Mouse (Mus musculus) kidney, postnatal 0 days (tissue): ENCODE measurements around the gene Ift20. TPM values are rescaled to one million over a fixed set of nuclear protein-coding genes. Genes with fewer than 3 reads are reported as not detected.

Source experiments
- ATAC-seq: fragments of 200-750 bp; cut with Nextera tagmentation; replicated peaks from 2 replicates; pipeline ENCODE4 v1.8.0; 2017; ENCODE audit warnings: low read depth, moderate number of reproducible peaks, moderate TSS enrichment, moderate library complexity; ENCODE audit not compliant: low FRiP score
- DNase-seq: peaks from one replicate; pipeline ENCODE4 v3.0.0-alpha.2; 2016; ENCODE audit warnings: low spot score
- H3K27ac ChIP-seq: fragments of 300-500 bp; sonication (generic); 2 replicates; pipeline ENCODE4 v1.5.1; 2014; ENCODE audit warnings: mild to moderate bottlenecking
- H3K27me3 ChIP-seq: fragments of 300-500 bp; sonication (generic); 2 replicates; pipeline ENCODE4 v1.6.1; 2014; ENCODE audit warnings: low read length, mixed read lengths; ENCODE audit not compliant: insufficient read depth
- H3K36me3 ChIP-seq: fragments of 300-500 bp; sonication (generic); 2 replicates; pipeline ENCODE4 v1.6.1; 2014; ENCODE audit warnings: low read length, mixed read lengths; ENCODE audit not compliant: insufficient read depth
- H3K4me1 ChIP-seq: fragments of 300-500 bp; sonication (generic); replicated peaks from 2 replicates; pipeline ENCODE4 v1.6.1; 2014; ENCODE audit warnings: antibody characterized with exemption, low read length, mixed read lengths; ENCODE audit not compliant: insufficient read depth
- H3K4me2 ChIP-seq: fragments of 300-500 bp; sonication (generic); 2 replicates; pipeline ENCODE4 v1.6.1; 2014; ENCODE audit warnings: mild to moderate bottlenecking, low read length, moderate library complexity, mixed read lengths
- H3K4me3 ChIP-seq: fragments of 300-500 bp; sonication (generic); replicated peaks from 2 replicates; pipeline ENCODE4 v1.5.1; 2014; ENCODE audit warnings: low read depth, low read length
- H3K9ac ChIP-seq: fragments of 300-500 bp; sonication (generic); 2 replicates; pipeline ENCODE4 v1.6.1; 2014; ENCODE audit warnings: low read depth, low read length
- H3K9me3 ChIP-seq: fragments of 300-500 bp; sonication (generic); replicated peaks from 2 replicates; pipeline ENCODE4 v1.6.1; 2016; ENCODE audit warnings: low read length, inconsistent platforms, mixed read lengths
- CTCF ChIP-seq: IDR thresholded peaks from 2 replicates; pipeline ENCODE4 v1.5.1; 2016; ENCODE audit warnings: antibody characterized with exemption, low read depth, mild to moderate bottlenecking, moderate library complexity
- WGBS: fragments of 180-500 bp; shearing (Covaris S2); extraction: QIAGEN DNeasy Blood & Tissue Kit; methylation state at CpG from one replicate; pipeline ENCODE4 v1.1.7; 2014; 5-methylcytosine and 5-hydroxymethylcytosine counted together
- polyA plus RNA-seq: library from polyadenylated mRNA; unstranded; fragments of >200 nt; fragmentation: Nextera tagmentation; extraction: Ambion mirVana; gene quantifications from 2 replicates; pipeline ENCODE4 v1.2.1, GENCODE M21; 2015

The Ift20 gene
- polyA plus RNA-seq, 1 experiment from 2014 or later, result 185 TPM

GRCm38 (mm10) chr11:78497544-78498522, 38.3 kb upstream of the Ift20 start, which contains the start of gene Sarm1:
Gene Sarm1 (minus strand): TSS chr11:78497754.
- H3K27ac ChIP-seq, result no peak within 1 kb of the TSS
- 0 out of 2 replicates have a peak within 1 kb of the TSS, but pooled peaks have one; percentile 19 for H3K9ac ChIP-seq
- H3K4me2 ChIP-seq, result peak within 1 kb of the TSS; percentile 90
- H3K4me1 ChIP-seq, result peaks cover 10% of the 10 kb centered on the region; the same call in 1 of the 2 replicates
- no peak for TF ChIP-seq CTCF
- H3K9me3 ChIP-seq, result no peaks in the 10 kb centered on the region
- DNase-seq (peak; percentile 94), ATAC-seq (peak; percentile 93)
- 3% methylated on average over 36 of the region's 36 CpGs for WGBS
- H3K27me3 ChIP-seq, result 0 out of 2 replicates have a peak, but pooled peaks cover 6% of the 10 kb centered on the region
- H3K4me3 ChIP-seq, result peak within 1 kb of the TSS; percentile 42
- no peaks in the 10 kb centered on the region for H3K36me3 ChIP-seq

- no peaks in the 10 kb centered on the region for H3K9me3 ChIP-seq
- H3K36me3 ChIP-seq, result no peaks in the 10 kb centered on the region
- H3K4me3 ChIP-seq, result peak within 1 kb of the TSS; percentile 42
- no peak within 1 kb of the TSS for H3K27ac ChIP-seq
- H3K9ac ChIP-seq, result no peak within 1 kb of the TSS
- 0 out of 2 replicates have a peak, but pooled peaks cover 6% of the 10 kb centered on the region for H3K27me3 ChIP-seq
- H3K4me1 ChIP-seq, result peaks cover 10% of the 10 kb centered on the region; the same call in 1 of the 2 replicates
- ATAC-seq (no peak), DNase-seq (no peak)
- WGBS, result 53% methylated on average over 7 of the region's 7 CpGs
- TF ChIP-seq CTCF, result no peak
- H3K4me2 ChIP-seq, result peak within 1 kb of the TSS; percentile 90
Measured at GRCm38 (mm10) chr11:78499004-78499403, 37.2 kb upstream of the Ift20 start, which contains the start of gene Vtn. Gene Vtn (plus strand): TSS chr11:78499091.

DNA sequence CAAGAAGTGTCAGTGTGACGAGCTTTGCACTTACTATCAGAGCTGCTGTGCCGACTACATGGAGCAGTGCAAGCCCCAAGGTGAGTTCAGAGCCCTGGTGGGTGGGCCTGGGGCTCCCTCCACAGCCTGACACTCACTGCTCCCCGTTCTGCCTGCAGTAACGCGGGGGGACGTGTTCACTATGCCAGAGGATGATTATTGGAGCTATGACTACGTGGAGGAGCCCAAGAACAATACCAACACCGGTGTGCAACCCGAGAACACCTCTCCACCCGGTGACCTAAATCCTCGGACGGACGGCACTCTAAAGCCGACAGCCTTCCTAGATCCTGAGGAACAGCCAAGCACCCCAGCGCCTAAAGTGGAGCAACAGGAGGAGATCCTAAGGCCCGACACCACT, 36.6 kb upstream of the Ift20 start:
- no peak for DNase-seq
- Histone ChIP-seq H3K9ac (no peak overlapping the region), H3K4me2 (no peak overlapping the region), H3K27me3 (0 out of 2 replicates have a peak, but pooled peaks cover 6% of the 10 kb centered on the region), H3K9me3 (no peaks in the 10 kb centered on the region), H3K4me3 (no peak overlapping the region), H3K27ac (no peak overlapping the region), H3K36me3 (no peaks in the 10 kb centered on the region), H3K4me1 (peaks cover 10% of the 10 kb centered on the region; the same call in 1 of the 2 replicates)
- ATAC-seq, result no peak
- 38% methylated on average over 16 of the region's 16 CpGs for WGBS
- no peak for TF ChIP-seq CTCF

DNA sequence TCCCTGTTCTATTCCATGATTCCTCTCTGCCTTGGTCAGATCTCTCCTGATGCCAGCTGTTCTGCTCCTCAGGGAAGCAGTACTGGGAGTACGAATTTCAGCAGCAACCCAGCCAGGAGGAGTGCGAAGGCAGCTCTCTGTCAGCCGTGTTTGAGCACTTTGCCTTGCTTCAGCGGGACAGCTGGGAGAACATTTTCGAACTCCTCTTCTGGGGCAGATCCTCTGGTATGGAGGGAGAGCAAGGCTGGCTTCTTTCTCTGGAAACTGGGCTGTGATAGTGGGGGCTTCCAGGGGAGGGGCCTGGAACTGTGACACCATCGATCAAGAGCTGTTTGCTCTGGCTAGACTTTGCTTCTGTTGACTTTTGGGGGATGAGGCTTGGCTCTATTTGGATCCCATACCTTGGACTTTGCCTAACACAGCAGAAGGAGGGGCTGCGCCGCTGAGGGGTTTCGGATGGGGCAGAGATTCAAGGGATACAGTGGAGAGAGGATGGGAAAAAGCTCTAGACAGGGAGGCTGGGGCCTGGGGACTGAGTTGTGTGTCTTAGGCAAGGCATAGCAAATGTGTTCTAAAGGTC, 35.4 kb upstream of the Ift20 start:
- no peak for TF ChIP-seq CTCF
- Histone ChIP-seq H3K4me1 (peaks cover 10% of the 10 kb centered on the region; the same call in 1 of the 2 replicates), H3K9ac (no peak overlapping the region), H3K27ac (no peak overlapping the region), H3K9me3 (no peaks in the 10 kb centered on the region), H3K36me3 (no peaks in the 10 kb centered on the region), H3K4me3 (no peak overlapping the region), H3K4me2 (no peak overlapping the region), H3K27me3 (0 out of 2 replicates have a peak, but pooled peaks cover 6% of the 10 kb centered on the region)
- no peak for DNase-seq
- WGBS, result 83% methylated on average over 9 of the region's 9 CpGs
- ATAC-seq, result no peak

- H3K27me3 ChIP-seq, result 0 out of 2 replicates have a peak, but pooled peaks cover 6% of the 10 kb centered on the region
- peaks cover 10% of the 10 kb centered on the region; the same call in 1 of the 2 replicates for H3K4me1 ChIP-seq
- no peak for TF ChIP-seq CTCF
- H3K36me3 ChIP-seq, result peaks cover 6% of the 10 kb centered on the region; the same call in 1 of the 2 replicates
- no peaks in the 10 kb centered on the region for H3K9me3 ChIP-seq
- no peak overlapping the region for H3K27ac ChIP-seq
- DNase-seq, result no peak
- WGBS, result 74% methylated on average over 20 of the region's 20 CpGs
- no peak overlapping the region for H3K4me3 ChIP-seq
- no peak for ATAC-seq
- H3K9ac ChIP-seq, result no peak overlapping the region
- H3K4me2 ChIP-seq, result no peak overlapping the region
Measured at GRCm38 (mm10) chr11:78501529-78501928, 34.6 kb upstream of the Ift20 start.
